Mouse (Mus musculus) urinary bladder, postnatal 4 days (tissue): Measurements from ENCODE around the gene Clca2.

Experiments used
- DNase-seq, 2 experiments: peaks; one replicate each; pipeline ENCODE4 v3.0.0; 2021 to 2022; ENCODE audit warnings: low spot score in 2 of 2

The Clca2 gene

GRCm38 (mm10) chr3:145099291-145099690, at the start of gene Clca2:
Gene Clca2 (minus strand): TSS chr3:145099443.
- no peak for DNase-seq

GRCm38 (mm10) chr3:145147952-145148351, 48.7 kb upstream of the Clca2 start:
- no peak for DNase-seq

DNA sequence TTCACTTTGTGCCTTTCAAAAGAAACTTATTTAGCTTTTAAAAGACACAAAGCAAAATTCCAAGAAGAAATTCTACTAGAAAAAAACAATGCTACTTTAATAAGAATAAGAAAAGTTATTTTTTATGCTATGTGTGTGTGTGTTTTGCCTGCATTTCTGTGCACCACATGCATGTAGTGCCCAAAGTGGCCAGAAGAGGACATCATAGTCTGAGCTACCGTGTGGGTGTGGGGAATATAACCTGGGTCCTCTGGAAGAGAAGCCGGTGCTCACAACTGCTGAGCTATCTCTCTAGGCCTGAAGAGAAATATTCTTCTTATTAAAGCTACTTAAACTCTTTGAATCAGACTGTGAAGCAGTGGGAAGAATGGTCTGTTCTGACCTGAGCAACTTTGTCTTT, 48.2 kb upstream of the Clca2 start:
- DNase-seq, result no peak

GRCm38 (mm10) chr3:145146871-145147270, 47.6 kb upstream of the Clca2 start:
- DNase-seq, result no peak

GRCm38 (mm10) chr3:145143856-145144255, 44.6 kb upstream of the Clca2 start:
- DNase-seq, result no peak

DNA sequence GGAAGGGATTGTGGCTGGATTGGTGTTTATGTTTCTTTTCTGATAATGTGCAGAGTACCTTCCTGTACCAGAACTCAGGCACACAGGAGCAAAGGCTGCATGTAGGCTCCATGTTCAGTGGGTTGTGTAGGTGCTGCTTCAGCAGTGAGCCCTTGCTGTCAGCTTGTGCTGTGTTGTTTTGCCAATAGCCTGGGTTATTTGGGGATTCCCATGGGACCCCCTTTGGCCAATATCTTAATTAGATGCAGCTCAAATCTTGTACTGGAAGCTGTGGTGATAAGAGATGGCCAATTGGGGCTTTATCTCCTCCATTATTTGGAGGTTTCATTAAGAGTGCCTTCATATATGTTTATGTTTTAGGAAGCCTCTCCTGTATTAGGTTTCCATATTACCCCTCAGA, 43.7 kb upstream of the Clca2 start:
- DNase-seq, result no peak

DNA sequence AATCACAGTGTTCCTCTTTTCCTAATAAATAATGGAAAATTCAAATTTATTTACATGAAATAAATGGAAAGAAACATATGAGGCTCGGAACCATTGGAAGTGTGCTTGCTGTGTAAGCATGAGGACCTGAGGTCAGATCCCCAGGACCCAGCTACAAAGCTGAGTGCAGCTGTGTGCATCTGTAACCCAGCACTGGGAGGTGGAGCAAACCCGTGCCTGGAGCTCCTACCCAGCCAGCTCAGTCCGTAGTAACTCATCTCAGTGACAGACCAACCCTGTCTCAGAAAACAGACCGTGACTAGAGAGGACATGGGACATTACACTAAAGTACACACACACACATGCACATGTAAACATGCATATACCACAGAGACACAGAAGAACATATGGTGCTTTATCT, 41.0 kb upstream of the Clca2 start:
- no peak for DNase-seq

- DNase-seq, result no peak
Observed at GRCm38 (mm10) chr3:145131210-145131868, 32.1 kb upstream of the Clca2 start.

DNA sequence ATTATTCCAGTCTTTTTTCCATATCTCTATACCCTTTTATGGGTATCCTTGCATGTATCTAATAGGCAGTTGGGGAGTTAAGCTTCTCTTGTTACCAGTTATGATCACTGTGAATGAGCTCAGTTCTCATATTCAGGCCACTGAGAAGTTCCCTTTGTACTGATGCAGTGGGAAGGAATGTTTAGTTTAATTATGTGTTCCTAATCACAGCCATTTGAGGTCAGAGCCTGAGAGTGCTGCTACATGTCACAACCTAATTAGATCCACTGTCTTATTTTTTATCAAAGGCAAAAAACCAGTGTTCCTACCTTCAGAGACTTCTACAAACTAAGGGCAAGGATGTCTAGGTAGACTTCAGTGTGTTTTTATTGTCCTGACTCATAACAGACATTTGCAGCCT, 30.1 kb upstream of the Clca2 start:
- DNase-seq, result no peak

DNA sequence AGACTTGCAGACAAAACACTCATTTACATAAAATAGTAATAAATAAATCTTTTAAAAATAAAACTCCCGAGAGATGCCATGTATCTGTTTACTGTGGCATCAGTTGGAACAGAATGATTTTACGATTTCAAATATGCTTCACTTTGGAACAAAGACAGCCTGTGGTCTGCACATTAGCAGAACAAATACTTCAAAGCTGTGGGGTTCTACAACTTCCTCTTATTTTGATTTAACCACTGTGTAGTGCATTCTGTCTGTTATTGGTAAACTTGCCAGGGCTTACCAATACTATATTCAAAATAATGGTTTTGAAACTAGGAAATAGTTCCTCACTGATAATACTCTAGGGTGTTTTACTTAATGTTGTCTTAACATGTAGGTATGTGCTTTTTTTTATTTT, 27.4 kb upstream of the Clca2 start:
- DNase-seq, result no peak

- DNase-seq, result no peak
Observed at GRCm38 (mm10) chr3:145119425-145119824, 20.2 kb upstream of the Clca2 start.

- DNase-seq, result no peak
Observed at GRCm38 (mm10) chr3:145119002-145119358, 19.7 kb upstream of the Clca2 start.

DNA sequence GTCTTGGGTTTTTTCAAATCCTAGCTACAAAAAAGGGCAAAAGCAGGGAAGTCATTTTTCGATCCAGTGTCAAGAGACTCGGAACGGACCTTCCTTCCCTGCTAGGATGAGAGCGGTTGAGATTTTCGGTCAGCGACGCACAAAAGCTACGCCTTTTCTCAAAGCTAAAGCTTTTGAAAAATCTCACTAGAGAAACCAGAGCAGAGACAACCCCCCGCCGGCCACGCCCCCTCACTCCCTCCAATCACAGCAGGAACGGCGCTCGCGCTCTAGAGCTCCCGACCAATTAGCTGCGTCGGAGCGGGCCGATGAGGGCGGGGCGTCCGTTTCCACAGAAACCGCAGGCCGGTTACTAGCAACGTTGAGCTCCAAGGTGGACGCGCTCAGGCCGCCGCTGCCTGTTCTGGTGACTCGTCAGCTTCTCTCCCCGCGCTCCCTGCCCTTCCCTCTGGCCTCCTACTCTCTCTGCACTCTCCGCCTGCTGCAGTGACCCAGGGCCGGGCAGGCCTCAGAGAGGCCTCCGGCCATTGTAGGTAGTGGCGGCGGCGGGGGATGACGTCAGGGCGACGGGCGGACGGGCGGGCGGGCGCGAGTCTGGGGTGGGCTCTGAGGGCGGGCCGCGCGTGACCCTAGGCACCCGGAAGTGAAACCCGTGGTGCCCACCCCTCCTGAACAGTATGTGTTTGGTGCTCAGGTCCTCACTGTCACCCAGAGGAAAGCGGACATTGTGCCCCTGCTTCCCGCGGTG, 19.2 kb upstream of the Clca2 start, which contains the start of gene Odf2l:
TSS of gene Odf2l (plus strand) at position 335 of the 748 bp plus-strand sequence.
- DNase-seq, result peak; percentile 97 to 98

DNA sequence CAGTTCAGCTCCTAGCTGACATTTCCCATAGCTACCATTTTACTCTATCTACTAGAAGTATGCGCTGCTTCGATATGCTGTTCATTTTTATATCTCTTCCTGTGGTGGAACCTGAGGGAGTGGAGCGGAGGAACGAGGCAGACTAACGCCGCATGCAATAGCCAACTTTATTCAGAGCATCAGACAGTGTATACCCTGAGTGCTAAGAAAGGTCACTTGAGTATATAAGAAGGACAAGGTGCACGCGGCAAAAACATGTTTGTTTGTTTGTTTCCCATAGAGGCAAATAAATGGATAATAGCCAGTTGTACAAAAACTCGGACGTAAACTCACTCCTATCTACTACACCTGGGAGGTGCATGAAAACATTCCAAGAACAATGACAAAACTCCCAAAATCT, 18.4 kb upstream of the Clca2 start:
- DNase-seq, result no peak

DNA sequence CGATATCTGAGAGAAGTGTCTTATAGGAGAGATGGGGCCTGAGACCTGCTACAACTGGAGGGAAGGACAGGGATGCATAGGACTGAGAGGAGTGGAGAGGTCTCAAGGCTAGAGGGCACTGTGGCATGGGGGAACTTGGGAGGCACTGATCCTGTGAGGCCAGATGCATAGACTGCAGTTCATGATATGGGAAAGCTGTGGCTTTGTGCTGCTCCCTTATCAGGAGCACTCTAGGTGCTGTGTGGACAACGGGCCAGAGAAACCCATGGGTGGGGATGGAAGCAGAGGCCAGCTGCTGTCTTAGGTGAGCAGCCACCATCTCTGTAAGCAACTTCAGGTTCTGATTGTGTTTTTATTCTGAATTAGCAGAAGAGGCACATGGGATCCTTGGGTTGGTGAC, 15.9 kb upstream of the Clca2 start:
- DNase-seq, result no peak

GRCm38 (mm10) chr3:145105773-145106504, 6.7 kb upstream of the Clca2 start:
- no peak for DNase-seq

DNA sequence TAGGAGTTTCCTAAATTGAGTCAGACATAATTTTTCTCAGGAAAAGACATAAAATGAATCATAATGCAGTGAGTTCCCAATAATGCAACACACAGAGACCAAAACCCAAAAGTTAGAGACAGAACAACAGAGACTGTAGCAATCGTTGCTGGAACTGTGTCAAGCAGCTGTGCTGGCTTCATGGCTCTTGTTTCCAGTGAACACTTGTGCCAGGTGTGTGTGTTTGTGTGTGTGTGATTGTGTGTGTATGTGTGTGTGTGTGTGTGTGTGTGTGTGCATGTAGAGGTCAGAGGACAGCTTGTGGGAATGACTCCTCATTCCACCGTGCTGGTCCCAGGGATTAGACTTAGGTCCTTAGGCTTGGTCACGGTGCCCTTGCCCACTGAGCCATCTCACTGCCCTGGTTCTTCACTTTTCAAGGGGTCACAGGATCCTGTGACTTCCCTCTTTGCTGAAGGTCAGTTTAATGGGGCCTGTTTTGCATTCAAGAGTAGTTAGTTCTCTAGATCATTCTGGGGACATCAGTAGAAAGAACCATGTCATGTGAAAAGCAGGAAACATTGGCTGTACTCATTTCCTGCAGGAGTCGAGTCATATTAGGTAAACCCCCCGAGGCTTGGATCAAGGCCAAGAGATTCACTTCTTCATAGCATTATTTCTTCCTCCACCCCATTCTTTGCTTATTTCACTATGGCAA, 6.0 kb upstream of the Clca2 start:
- DNase-seq, result no peak

GRCm38 (mm10) chr3:145103770-145104169, 4.5 kb upstream of the Clca2 start:
- no peak for DNase-seq

DNA sequence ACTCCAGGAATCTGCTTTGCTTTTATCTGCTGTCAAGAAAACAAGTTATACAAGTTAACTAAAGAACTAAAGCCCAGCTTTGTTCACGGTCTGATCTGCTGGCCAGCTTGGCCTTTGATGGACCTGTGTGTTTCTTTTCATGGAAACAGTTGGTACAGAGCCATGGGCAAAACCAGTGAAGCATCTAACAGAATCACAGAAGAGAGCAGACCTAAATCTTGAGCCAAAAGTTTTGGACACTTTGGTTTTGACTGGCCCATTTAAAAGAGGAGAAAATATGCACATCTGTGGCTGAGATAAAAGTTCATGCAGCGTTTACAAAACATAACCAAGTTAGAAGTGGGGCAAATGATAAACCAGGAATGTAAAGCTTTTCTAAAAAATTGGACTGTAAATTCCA, 4.1 kb upstream of the Clca2 start:
- DNase-seq, result no peak

- DNase-seq, result no peak
Observed at GRCm38 (mm10) chr3:145101891-145102555, 2.8 kb upstream of the Clca2 start.

GRCm38 (mm10) chr3:145087857-145088598, 11.2 kb downstream of the Clca2 start:
- no peak for DNase-seq
